Mouse (Mus musculus) liver, embryonic 15.5 days (tissue): ENCODE measurements at regions not wholly inside any gene's neighbourhood (a gene's known extent, or its start where the extent isn't known, plus 50 kb on each side); places are given as distances from the start of the nearest gene placed in this dataset.

Experiments
- ATAC-seq: fragments of 200-750 bp; cut with Nextera tagmentation; 2 replicates; pipeline ENCODE4 v1.8.0; 2017; ENCODE audit warnings: moderate number of reproducible peaks, mild to moderate bottlenecking, moderate library complexity; ENCODE audit not compliant: insufficient read depth
- H3K27ac ChIP-seq: fragments of 300-500 bp; sonication (generic); replicated peaks from 2 replicates; pipeline ENCODE4 v1.5.1; 2015; ENCODE audit warnings: mild to moderate bottlenecking, inconsistent platforms
- H3K27me3 ChIP-seq: fragments of 300-500 bp; sonication (generic); 2 replicates; pipeline ENCODE4 v1.6.1; 2015; ENCODE audit warnings: mild to moderate bottlenecking, inconsistent platforms
- H3K36me3 ChIP-seq: fragments of 300-500 bp; sonication (generic); replicated peaks from 2 replicates; pipeline ENCODE4 v1.6.1; 2015; ENCODE audit warnings: moderate library complexity, mild to moderate bottlenecking, inconsistent platforms
- H3K4me1 ChIP-seq: fragments of 300-500 bp; sonication (generic); replicated peaks from 2 replicates; pipeline ENCODE4 v1.6.1; 2015; ENCODE audit warnings: inconsistent platforms
- H3K4me2 ChIP-seq: fragments of 300-500 bp; sonication (generic); 2 replicates; pipeline ENCODE4 v1.6.1; 2015; ENCODE audit warnings: moderate library complexity, mild to moderate bottlenecking, inconsistent platforms
- H3K4me3 ChIP-seq: fragments of 300-500 bp; sonication (generic); replicated peaks from 2 replicates; pipeline ENCODE4 v1.5.1; 2015; ENCODE audit warnings: mild to moderate bottlenecking, inconsistent platforms
- H3K9ac ChIP-seq: fragments of 300-500 bp; sonication (generic); 2 replicates; pipeline ENCODE4 v1.6.1; 2015; ENCODE audit warnings: moderate library complexity, mild to moderate bottlenecking, inconsistent platforms
- H3K9me3 ChIP-seq: fragments of 300-500 bp; sonication (generic); replicated peaks from 2 replicates; pipeline ENCODE4 v1.6.1; 2016; ENCODE audit warnings: inconsistent platforms
- WGBS: fragments of 180-500 bp; shearing (Covaris S2); methylation state at CpG from one replicate; pipeline ENCODE4 v1.1.7; 2015; ENCODE audit warnings: mixed read lengths; ENCODE audit not compliant: insufficient replicate concordance; 5-methylcytosine and 5-hydroxymethylcytosine counted together

- Histone ChIP-seq H3K4me3 (no peak overlapping the region), H3K9ac (no peak overlapping the region), H3K27me3 (no peaks in the 10 kb centered on the region), H3K4me2 (no peak overlapping the region), H3K9me3 (no peaks in the 10 kb centered on the region), H3K27ac (no peak overlapping the region), H3K4me1 (no peaks in the 10 kb centered on the region), H3K36me3 (no peaks in the 10 kb centered on the region)
- ATAC-seq = no peak
- 55% methylated on average over 4 of the region's 4 CpGs for WGBS
Observed at GRCm38 (mm10) chr8:109151711-109152110, 342.1 kb upstream of the Pmfbp1 start.

GRCm38 (mm10) chr8:109155489-109155888 is 338.3 kb upstream of the Pmfbp1 start:
- Histone ChIP-seq H3K27me3 (no peaks in the 10 kb centered on the region), H3K4me3 (no peak overlapping the region), H3K9me3 (no peaks in the 10 kb centered on the region), H3K4me2 (no peak overlapping the region), H3K9ac (no peak overlapping the region), H3K36me3 (no peaks in the 10 kb centered on the region), H3K4me1 (no peaks in the 10 kb centered on the region), H3K27ac (no peak overlapping the region)
- WGBS = 78% methylated on average over 11 of the region's 11 CpGs
- ATAC-seq = no peak

GRCm38 (mm10) chr8:109156016-109156415 is 337.8 kb upstream of the Pmfbp1 start:
- no peak overlapping the region for H3K27ac ChIP-seq
- no peaks in the 10 kb centered on the region for H3K36me3 ChIP-seq
- H3K4me2 ChIP-seq = no peak overlapping the region
- H3K9me3 ChIP-seq = no peaks in the 10 kb centered on the region
- WGBS = 81% methylated on average over 8 of the region's 8 CpGs
- H3K9ac ChIP-seq = no peak overlapping the region
- no peak overlapping the region for H3K4me3 ChIP-seq
- H3K27me3 ChIP-seq = no peaks in the 10 kb centered on the region
- ATAC-seq = no peak
- no peaks in the 10 kb centered on the region for H3K4me1 ChIP-seq

- Histone ChIP-seq H3K4me3 (no peak overlapping the region), H3K27ac (no peak overlapping the region), H3K9me3 (no peaks in the 10 kb centered on the region), H3K4me1 (no peaks in the 10 kb centered on the region), H3K4me2 (no peak overlapping the region), H3K36me3 (no peaks in the 10 kb centered on the region), H3K9ac (no peak overlapping the region), H3K27me3 (no peaks in the 10 kb centered on the region)
- ATAC-seq = no peak
- WGBS = 50% methylated on average over 4 of the region's 4 CpGs
Observed at GRCm38 (mm10) chr8:109172701-109173100, 321.1 kb upstream of the Pmfbp1 start.

GRCm38 (mm10) chr8:109185558-109186198 is 308.1 kb upstream of the Pmfbp1 start:
- no peak overlapping the region for H3K9ac ChIP-seq
- no peaks in the 10 kb centered on the region for H3K27me3 ChIP-seq
- H3K4me1 ChIP-seq = no peaks in the 10 kb centered on the region
- H3K4me2 ChIP-seq = no peak overlapping the region
- H3K9me3 ChIP-seq = no peaks in the 10 kb centered on the region
- no peak for ATAC-seq
- H3K27ac ChIP-seq = no peak overlapping the region
- no peak overlapping the region for H3K4me3 ChIP-seq
- H3K36me3 ChIP-seq = no peaks in the 10 kb centered on the region
- WGBS = 26% methylated on average over 10 of the region's 10 CpGs

- no peaks in the 10 kb centered on the region for H3K36me3 ChIP-seq
- WGBS = 70% methylated on average over 7 of the region's 7 CpGs
- H3K27me3 ChIP-seq = no peaks in the 10 kb centered on the region
- ATAC-seq = no peak
- no peaks in the 10 kb centered on the region for H3K9me3 ChIP-seq
- no peak overlapping the region for H3K4me3 ChIP-seq
- H3K4me1 ChIP-seq = no peaks in the 10 kb centered on the region
- no peak overlapping the region for H3K27ac ChIP-seq
- H3K9ac ChIP-seq = no peak overlapping the region
- H3K4me2 ChIP-seq = no peak overlapping the region
Observed at GRCm38 (mm10) chr8:109187617-109188016, 306.2 kb upstream of the Pmfbp1 start.

- Histone ChIP-seq H3K4me2 (no peak overlapping the region), H3K4me1 (no peaks in the 10 kb centered on the region), H3K4me3 (no peak overlapping the region), H3K27ac (no peak overlapping the region), H3K36me3 (no peaks in the 10 kb centered on the region), H3K9ac (no peak overlapping the region), H3K9me3 (no peaks in the 10 kb centered on the region), H3K27me3 (no peaks in the 10 kb centered on the region)
- 80% methylated on average over 8 of the region's 8 CpGs for WGBS
- no peak for ATAC-seq
Observed at GRCm38 (mm10) chr8:109214247-109214646, 279.6 kb upstream of the Pmfbp1 start.

- H3K4me2 ChIP-seq = no peak overlapping the region
- H3K36me3 ChIP-seq = no peaks in the 10 kb centered on the region
- H3K4me1 ChIP-seq = no peaks in the 10 kb centered on the region
- no peak for ATAC-seq
- H3K9me3 ChIP-seq = no peaks in the 10 kb centered on the region
- 76% methylated on average over 5 of the region's 5 CpGs for WGBS
- no peaks in the 10 kb centered on the region for H3K27me3 ChIP-seq
- no peak overlapping the region for H3K9ac ChIP-seq
- no peak overlapping the region for H3K27ac ChIP-seq
- no peak overlapping the region for H3K4me3 ChIP-seq
Observed at GRCm38 (mm10) chr8:109216318-109216717, 277.5 kb upstream of the Pmfbp1 start.

- no peak for ATAC-seq
- Histone ChIP-seq H3K9ac (no peak overlapping the region), H3K27me3 (no peaks in the 10 kb centered on the region), H3K27ac (no peak overlapping the region), H3K4me3 (no peak overlapping the region), H3K36me3 (no peaks in the 10 kb centered on the region), H3K9me3 (no peaks in the 10 kb centered on the region), H3K4me1 (no peaks in the 10 kb centered on the region), H3K4me2 (no peak overlapping the region)
- 75% methylated on average over 19 of the region's 19 CpGs for WGBS
Observed at GRCm38 (mm10) chr8:109217326-109217725, 276.5 kb upstream of the Pmfbp1 start.

- Histone ChIP-seq H3K4me3 (no peak overlapping the region), H3K4me1 (no peaks in the 10 kb centered on the region), H3K27me3 (no peaks in the 10 kb centered on the region), H3K9me3 (no peaks in the 10 kb centered on the region), H3K36me3 (no peaks in the 10 kb centered on the region), H3K27ac (no peak overlapping the region), H3K4me2 (no peak overlapping the region), H3K9ac (no peak overlapping the region)
- ATAC-seq = no peak
- 72% methylated on average over 32 of the region's 32 CpGs for WGBS
Observed at GRCm38 (mm10) chr8:109232281-109233234, 261.3 kb upstream of the Pmfbp1 start.

- Histone ChIP-seq H3K4me2 (no peak overlapping the region), H3K4me1 (no peaks in the 10 kb centered on the region), H3K9me3 (no peaks in the 10 kb centered on the region), H3K27ac (no peak overlapping the region), H3K27me3 (no peaks in the 10 kb centered on the region), H3K4me3 (no peak overlapping the region), H3K9ac (no peak overlapping the region), H3K36me3 (no peaks in the 10 kb centered on the region)
- 62% methylated on average over 8 of the region's 8 CpGs for WGBS
- no peak for ATAC-seq
Observed at GRCm38 (mm10) chr8:109245526-109245925, 248.3 kb upstream of the Pmfbp1 start.
